Mouse (Mus musculus) small intestine, adult 2 months (tissue): ENCODE data around the gene Tmem33. TPM values are rescaled to one million over a fixed set of nuclear protein-coding genes. Genes with fewer than 3 reads are reported as not detected.

Experiments
- H3K27ac ChIP-seq: fragments of 200-500 bp; 2 replicates; pipeline ENCODE4 v1.5.1; 2012; ENCODE audit warnings: low read depth, low read length, control low read depth, inconsistent platforms; ENCODE audit not compliant: insufficient read depth
- H3K27me3 ChIP-seq: fragments of 200-500 bp; 2 replicates; pipeline ENCODE4 v1.6.1; 2012; ENCODE audit warnings: mild to moderate bottlenecking, moderate library complexity, low read length, inconsistent platforms; ENCODE audit not compliant: control insufficient read depth, insufficient read depth
- H3K36me3 ChIP-seq: fragments of 200-500 bp; 2 replicates; pipeline ENCODE4 v1.6.1; 2012; ENCODE audit warnings: mild to moderate bottlenecking, low read length, control low read depth, inconsistent platforms; ENCODE audit not compliant: control insufficient read depth, insufficient read depth
- H3K4me1 ChIP-seq: fragments of 200-500 bp; 2 replicates; pipeline ENCODE4 v1.6.1; 2012; ENCODE audit warnings: low read length, inconsistent platforms, mixed read lengths; ENCODE audit not compliant: control insufficient read depth, insufficient read depth, insufficient read length
- H3K4me3 ChIP-seq: fragments of 200-500 bp; 2 replicates; pipeline ENCODE4 v1.5.1; 2012; ENCODE audit warnings: low read depth, mild to moderate bottlenecking, control low read depth, inconsistent platforms, low read length, moderate library complexity
- CTCF ChIP-seq: fragments of 200-500 bp; IDR thresholded peaks from 2 replicates; pipeline ENCODE4 v1.5.1; 2012; ENCODE audit warnings: low read depth, mild to moderate bottlenecking, control low read depth, inconsistent platforms, low read length, moderate library complexity, mixed read lengths; ENCODE audit not compliant: insufficient replicate concordance, insufficient read length; ENCODE audit errors: extremely low read depth
- POLR2A ChIP-seq: fragments of 200-500 bp; IDR thresholded peaks from 2 replicates; pipeline ENCODE4 v1.6.1; 2012; ENCODE audit warnings: low read depth, mild to moderate bottlenecking, control low read depth, inconsistent platforms, low read length, moderate library complexity
- WGBS: fragments of 180-500 bp; shearing (Covaris S2); methylation state at CpG from one replicate; pipeline ENCODE4 v1.1.7; 2018; 5-methylcytosine and 5-hydroxymethylcytosine counted together
- polyA plus RNA-seq: library from polyadenylated mRNA; depleted of rRNA; stranded (reverse); fragments of >200 nt; gene quantifications from 2 replicates; pipeline ENCODE4 v1.2.3, GENCODE M21; 2012

The Tmem33 gene
- polyA plus RNA-seq, 1 experiment, result 133 TPM

- peaks cover 6% of the 10 kb centered on the region; the same call in 1 of the 2 replicates for H3K4me1 ChIP-seq
- 69% methylated on average over 4 of the region's 4 CpGs for WGBS
- peaks cover 31% of the 10 kb centered on the region for H3K27me3 ChIP-seq
- no peak overlapping the region for H3K27ac ChIP-seq
- TF ChIP-seq POLR2A, result no peak
- no peak for TF ChIP-seq CTCF
- no peak overlapping the region for H3K4me3 ChIP-seq
- no peaks in the 10 kb centered on the region for H3K36me3 ChIP-seq
These were observed 25.7 kb upstream of the Tmem33 start for GRCm38 (mm10) chr5:67234682-67235081.

- peaks cover 6% of the 10 kb centered on the region; the same call in 1 of the 2 replicates for H3K4me1 ChIP-seq
- H3K27ac ChIP-seq, result no peak overlapping the region
- H3K36me3 ChIP-seq, result no peaks in the 10 kb centered on the region
- WGBS, result 56% methylated on average over 3 of the region's 3 CpGs
- no peak overlapping the region for H3K4me3 ChIP-seq
- TF ChIP-seq POLR2A (no peak), CTCF (no peak)
- H3K27me3 ChIP-seq, result peaks cover 23% of the 10 kb centered on the region
These were observed 24.9 kb upstream of the Tmem33 start for GRCm38 (mm10) chr5:67235462-67235861.

GRCm38 (mm10) chr5:67236601-67237000 is 23.8 kb upstream of the Tmem33 start:
- Histone ChIP-seq H3K27me3 (peaks cover 13% of the 10 kb centered on the region), H3K36me3 (no peaks in the 10 kb centered on the region), H3K4me1 (no peaks in the 10 kb centered on the region), H3K4me3 (no peak overlapping the region), H3K27ac (no peak overlapping the region)
- 86% methylated on average over 3 of the region's 3 CpGs for WGBS
- no peak for TF ChIP-seq POLR2A
- no peak for TF ChIP-seq CTCF

- Histone ChIP-seq H3K4me3 (no peak overlapping the region), H3K4me1 (no peaks in the 10 kb centered on the region), H3K27me3 (peaks cover 8% of the 10 kb centered on the region; the same call in 1 of the 2 replicates), H3K27ac (no peak overlapping the region), H3K36me3 (no peaks in the 10 kb centered on the region)
- WGBS, result 6% methylated on average over 1 of the region's 1 CpGs
- TF ChIP-seq CTCF (no peak), POLR2A (no peak)
These were observed 22.1 kb upstream of the Tmem33 start for GRCm38 (mm10) chr5:67238303-67238702.

GRCm38 (mm10) chr5:67241713-67242112 is 18.7 kb upstream of the Tmem33 start:
- WGBS, result 78% methylated on average over 6 of the region's 6 CpGs
- Histone ChIP-seq H3K27me3 (peaks cover 3% of the 10 kb centered on the region), H3K27ac (no peak overlapping the region), H3K36me3 (no peaks in the 10 kb centered on the region), H3K4me1 (no peaks in the 10 kb centered on the region), H3K4me3 (no peak overlapping the region)
- no peak for TF ChIP-seq POLR2A
- TF ChIP-seq CTCF, result no peak

- Histone ChIP-seq H3K4me3 (no peak overlapping the region), H3K27ac (no peak overlapping the region), H3K4me1 (no peaks in the 10 kb centered on the region), H3K36me3 (no peaks in the 10 kb centered on the region), H3K27me3 (peaks cover 3% of the 10 kb centered on the region)
- 86% methylated on average over 5 of the region's 5 CpGs for WGBS
- no peak for TF ChIP-seq POLR2A
- no peak for TF ChIP-seq CTCF
These were observed 17.1 kb upstream of the Tmem33 start for GRCm38 (mm10) chr5:67243231-67243630.

GRCm38 (mm10) chr5:67252261-67252660 is 8.1 kb upstream of the Tmem33 start:
- H3K36me3 ChIP-seq, result no peaks in the 10 kb centered on the region
- no peaks in the 10 kb centered on the region for H3K4me1 ChIP-seq
- H3K4me3 ChIP-seq, result no peak overlapping the region
- TF ChIP-seq POLR2A (no peak), CTCF (no peak)
- H3K27me3 ChIP-seq, result peaks cover 4% of the 10 kb centered on the region; the same call in 1 of the 2 replicates
- 83% methylated on average over 4 of the region's 4 CpGs for WGBS
- H3K27ac ChIP-seq, result no peak overlapping the region
